Mouse (Mus musculus): ENCODE results near the gene Clca3a1.
"Not testable (repeated sequence)": the region's sequence is repeated elsewhere in the genome, so short reads cannot be mapped to it uniquely, and the experiment has no call there.

GRCm38 (mm10) chr3:144738396-144738795 is 22.4 kb downstream of the Clca3a1 start:
- TF ChIP-seq POLR2A, CTCF (IDR thresholded peaks at IDR 0.05; ENCODE audit: extremely low read depth, insufficient read depth, low read length): not testable (repeated sequence)
